Mouse (Mus musculus): Measurements from ENCODE around the gene Il23r. TPM values are rescaled to one million over a fixed set of nuclear protein-coding genes. Genes with fewer than 3 reads are reported as not detected.
"Not testable (repeated sequence)": the region's sequence is repeated elsewhere in the genome, so short reads cannot be mapped to it uniquely, and the experiment has no call there.

The Il23r gene
- total and polyA plus RNA-seq, 3 experiments: 0.05 TPM; not detected in 2

DNA sequence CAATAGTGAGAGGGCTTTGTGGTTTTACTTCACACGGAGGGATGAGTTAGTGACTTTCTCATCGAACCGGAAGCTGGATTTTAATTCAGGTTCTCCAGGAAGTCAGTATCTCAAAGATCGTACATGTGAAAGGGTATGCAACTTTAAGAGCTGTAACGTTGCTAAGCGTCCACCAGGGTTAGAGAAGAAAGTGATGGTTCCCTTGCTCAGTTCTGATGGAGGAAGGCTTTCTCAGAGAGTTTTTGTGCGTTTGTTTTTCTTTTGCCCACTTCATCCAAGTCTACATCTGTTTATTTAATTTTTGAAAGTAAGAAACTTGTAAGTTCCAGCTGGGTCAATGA, 40.1 kb upstream of the Il23r start:
- Histone ChIP-seq H3K27me3 (ENCODE audit: insufficient read depth, low read length) (peaks cover 15% of the 10 kb centered on the region; the same call in 1 of the 2 replicates), H3K9me3 (replicated peaks) (0 out of 2 replicates have a peak, but pooled peaks cover 3% of the 10 kb centered on the region), H3K4me3 (ENCODE audit: low read depth, low read length) (no peak overlapping the region), H3K4me1 (ENCODE audit: insufficient read depth, low read depth, low read length) (peaks cover 7% of the 10 kb centered on the region), H3K36me3 (replicated peaks) (no peaks in the 10 kb centered on the region)
- DNase-seq (ENCODE audit: low spot score) (no peak), ATAC-seq (ENCODE audit: extremely low read depth, insufficient number of reproducible peaks, low FRiP score, poor library complexity, severe bottlenecking) (no peak)
- no peak for TF ChIP-seq CTCF (IDR thresholded peaks at IDR 0.05; ENCODE audit: low read depth, low read length)
- TF ChIP-seq POLR2AphosphoS5 (IDR thresholded peaks at IDR 0.05; ENCODE audit: insufficient replicate concordance, low read depth, low read length): no peak
- no peak for TF ChIP-seq TAL1 (conservative IDR thresholded peaks at IDR 0.05; ENCODE audit: low read depth, low read length)
- TF ChIP-seq GATA1 (IDR thresholded peaks at IDR 0.05; ENCODE audit: borderline replicate concordance, low read length): no peak
- TF ChIP-seq GATA2 (IDR thresholded peaks at IDR 0.05; ENCODE audit: borderline replicate concordance, low read depth, low read length): no peak

DNA sequence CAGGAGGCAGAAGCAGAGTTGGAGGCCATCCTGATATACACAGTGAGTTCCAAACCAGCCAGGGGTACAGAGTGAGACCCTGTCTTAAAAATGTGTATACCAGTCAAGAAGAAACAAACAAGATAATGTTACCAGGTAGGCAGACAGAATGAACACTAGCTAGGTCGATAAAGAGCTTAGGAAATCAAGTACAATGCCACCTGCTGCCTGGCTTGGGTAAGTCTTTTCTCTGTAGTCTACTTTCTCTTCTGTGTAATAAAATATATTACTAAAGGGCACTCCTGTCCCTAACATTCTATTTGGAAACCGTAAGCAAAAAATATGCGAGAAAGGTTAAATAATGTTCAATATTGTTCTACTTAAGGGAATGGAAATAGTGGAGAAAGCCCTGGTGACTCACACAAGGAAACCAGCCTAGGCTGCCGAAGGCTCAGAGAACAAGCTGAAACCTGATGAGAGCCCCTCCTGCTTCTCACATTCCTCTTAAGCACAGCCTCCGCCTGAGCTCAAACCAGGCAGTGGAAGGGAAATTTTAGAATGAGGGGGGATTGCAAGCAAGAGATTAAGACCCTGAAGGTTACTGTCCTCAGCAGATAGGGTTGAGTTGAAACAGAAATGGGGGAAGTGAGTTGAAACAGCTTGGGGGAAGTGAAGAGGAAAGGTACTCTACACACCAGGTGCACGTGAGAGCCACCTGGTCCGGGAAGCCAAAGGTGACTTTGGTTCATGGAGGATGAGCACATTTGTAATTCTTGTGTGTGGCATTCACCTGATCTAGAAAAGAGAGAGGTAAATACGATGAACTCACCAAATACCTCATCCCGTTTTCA, 39.6 kb upstream of the Il23r start:
- ATAC-seq (ENCODE audit: extremely low read depth, insufficient number of reproducible peaks, low FRiP score, poor library complexity, severe bottlenecking) (no peak), DNase-seq (ENCODE audit: low spot score) (no peak)
- Histone ChIP-seq H3K4me3 (ENCODE audit: low read depth, low read length) (no peak overlapping the region), H3K9me3 (replicated peaks) (0 out of 2 replicates have a peak, but pooled peaks cover 3% of the 10 kb centered on the region), H3K27me3 (ENCODE audit: insufficient read depth, low read length) (peaks cover 15% of the 10 kb centered on the region; the same call in 1 of the 2 replicates), H3K36me3 (replicated peaks) (no peaks in the 10 kb centered on the region), H3K4me1 (ENCODE audit: insufficient read depth, low read depth, low read length) (peaks cover 7% of the 10 kb centered on the region)
- no peak for TF ChIP-seq GATA1 (IDR thresholded peaks at IDR 0.05; ENCODE audit: borderline replicate concordance, low read length)
- no peak for TF ChIP-seq TAL1 (conservative IDR thresholded peaks at IDR 0.05; ENCODE audit: low read depth, low read length)
- TF ChIP-seq POLR2AphosphoS5 (IDR thresholded peaks at IDR 0.05; ENCODE audit: insufficient replicate concordance, low read depth, low read length): no peak
- no peak for TF ChIP-seq GATA2 (IDR thresholded peaks at IDR 0.05; ENCODE audit: borderline replicate concordance, low read depth, low read length)
- no peak for TF ChIP-seq CTCF (IDR thresholded peaks at IDR 0.05; ENCODE audit: low read depth, low read length)

DNA sequence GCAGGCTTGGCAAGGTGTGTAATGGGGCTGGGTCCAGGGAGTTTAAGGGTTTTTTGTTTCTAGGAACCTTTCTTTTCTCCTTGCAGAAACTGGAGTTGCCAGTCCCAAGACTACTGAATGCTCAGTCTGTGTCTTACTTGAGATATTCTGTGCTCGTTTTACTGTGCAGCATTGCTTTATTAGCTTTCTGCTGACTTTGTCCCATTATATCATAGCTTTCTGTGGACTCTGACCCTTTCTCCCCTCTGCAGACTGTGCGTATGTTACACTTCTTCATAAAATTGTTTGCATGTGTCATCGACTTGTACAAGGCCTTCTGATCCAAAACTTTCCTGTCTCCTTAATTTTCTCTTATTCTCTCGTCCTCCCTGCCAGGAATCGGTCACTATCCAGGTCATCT, 34.7 kb upstream of the Il23r start:
- no peaks in the 10 kb centered on the region for H3K9me3 ChIP-seq (replicated peaks)
- TF ChIP-seq GATA1 (IDR thresholded peaks at IDR 0.05; ENCODE audit: borderline replicate concordance, low read length): no peak
- no peak overlapping the region for H3K4me3 ChIP-seq (ENCODE audit: low read depth, low read length)
- H3K4me1 ChIP-seq (ENCODE audit: insufficient read depth, low read depth, low read length): no peaks in the 10 kb centered on the region
- ATAC-seq (ENCODE audit: extremely low read depth, insufficient number of reproducible peaks, low FRiP score, poor library complexity, severe bottlenecking): no peak
- DNase-seq (ENCODE audit: low spot score): no peak
- no peaks in the 10 kb centered on the region for H3K27me3 ChIP-seq (ENCODE audit: insufficient read depth, low read length)
- no peaks in the 10 kb centered on the region for H3K36me3 ChIP-seq (replicated peaks)

DNA sequence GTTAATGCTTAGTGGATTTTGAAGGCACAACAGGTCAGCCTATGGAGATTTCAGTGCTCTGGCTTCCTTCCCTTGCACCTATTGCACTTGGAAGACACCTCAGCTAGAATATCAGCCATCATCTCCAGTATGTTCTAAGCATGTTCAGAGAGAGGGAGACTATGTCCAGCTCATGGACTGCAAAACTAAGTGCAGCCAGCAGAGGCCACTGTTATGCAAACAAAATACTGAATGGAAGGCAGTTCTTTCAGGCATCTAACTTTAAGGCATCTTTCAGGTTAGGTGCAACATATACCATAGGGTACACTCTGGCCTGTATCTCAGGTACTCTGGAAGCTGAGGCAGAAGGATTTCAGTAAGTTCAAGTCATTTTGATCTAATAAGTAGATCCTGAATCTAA, 19.1 kb upstream of the Il23r start:
- no peak for TF ChIP-seq GATA1 (IDR thresholded peaks at IDR 0.05; ENCODE audit: borderline replicate concordance, low read length)
- TF ChIP-seq GATA2 (IDR thresholded peaks at IDR 0.05; ENCODE audit: borderline replicate concordance, low read depth, low read length): no peak
- TF ChIP-seq CTCF (IDR thresholded peaks at IDR 0.05; ENCODE audit: low read depth, low read length): no peak
- TF ChIP-seq POLR2AphosphoS5 (IDR thresholded peaks at IDR 0.05; ENCODE audit: insufficient replicate concordance, low read depth, low read length): no peak
- TF ChIP-seq TAL1 (conservative IDR thresholded peaks at IDR 0.05; ENCODE audit: low read depth, low read length): no peak
- Histone ChIP-seq H3K36me3 (replicated peaks) (no peaks in the 10 kb centered on the region), H3K4me1 (ENCODE audit: insufficient read depth, low read depth, low read length) (no peaks in the 10 kb centered on the region), H3K4me3 (ENCODE audit: low read depth, low read length) (no peak overlapping the region), H3K9me3 (replicated peaks) (no peaks in the 10 kb centered on the region), H3K27me3 (ENCODE audit: insufficient read depth, low read length) (no peaks in the 10 kb centered on the region)
- DNase-seq (ENCODE audit: low spot score) (no peak), ATAC-seq (ENCODE audit: extremely low read depth, insufficient number of reproducible peaks, low FRiP score, poor library complexity, severe bottlenecking) (no peak)

DNA sequence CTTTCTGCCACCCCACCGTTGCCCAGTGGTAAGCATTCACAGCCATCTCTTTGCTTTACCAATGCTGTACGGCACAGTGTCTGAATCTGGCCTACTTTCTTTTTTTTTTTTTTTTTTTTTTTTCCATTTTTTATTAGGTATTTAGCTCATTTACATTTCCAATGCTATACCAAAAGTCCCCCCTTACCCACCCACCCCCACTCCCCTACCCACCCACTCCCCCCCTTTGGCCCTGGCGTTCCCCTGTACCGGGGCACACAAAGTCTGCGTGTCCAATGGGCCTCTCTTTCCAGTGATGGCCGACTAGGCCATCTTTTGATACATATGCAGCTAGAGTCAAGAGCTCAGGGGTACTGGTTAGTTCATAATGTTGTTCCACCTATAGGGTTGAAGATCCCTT, 10.3 kb upstream of the Il23r start:
- H3K27me3 ChIP-seq (ENCODE audit: insufficient read depth, low read length); H3K36me3 ChIP-seq (replicated peaks); H3K9me3 ChIP-seq (replicated peaks); H3K4me1 ChIP-seq (ENCODE audit: insufficient read depth, low read depth, low read length); DNase-seq (ENCODE audit: low spot score); ATAC-seq (ENCODE audit: extremely low read depth, insufficient number of reproducible peaks, low FRiP score, poor library complexity, severe bottlenecking); H3K4me3 ChIP-seq (ENCODE audit: low read depth, low read length): not testable (repeated sequence)

DNA sequence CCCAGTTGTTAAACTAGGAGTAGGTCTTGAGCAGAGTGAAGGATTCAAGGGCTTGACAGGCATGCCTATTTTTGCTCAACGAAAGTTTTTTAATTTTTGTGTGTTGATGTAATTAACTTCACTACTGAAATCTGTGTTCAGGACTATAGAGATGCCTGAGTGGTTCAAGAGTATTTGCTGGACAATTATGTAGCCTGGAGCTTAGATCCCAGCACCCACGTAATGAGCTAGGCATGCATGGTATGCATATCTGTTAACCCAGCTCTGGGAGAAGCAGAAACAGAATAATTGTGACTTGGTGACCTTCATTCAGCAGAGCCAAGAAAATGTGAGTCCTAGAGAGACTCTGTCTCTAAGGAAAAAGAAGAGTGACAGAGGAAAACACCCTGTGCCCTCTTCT, 10.6 kb downstream of the Il23r start:
- Histone ChIP-seq H3K4me3 (ENCODE audit: low read depth, low read length) (no peak overlapping the region), H3K9me3 (replicated peaks) (no peaks in the 10 kb centered on the region), H3K36me3 (replicated peaks) (no peaks in the 10 kb centered on the region), H3K27me3 (ENCODE audit: insufficient read depth, low read length) (0 out of 2 replicates have a peak, but pooled peaks cover 2% of the 10 kb centered on the region), H3K4me1 (ENCODE audit: insufficient read depth, low read depth, low read length) (no peaks in the 10 kb centered on the region)
- ATAC-seq (ENCODE audit: extremely low read depth, insufficient number of reproducible peaks, low FRiP score, poor library complexity, severe bottlenecking): no peak
- no peak for DNase-seq (ENCODE audit: low spot score)
- TF ChIP-seq TAL1 (conservative IDR thresholded peaks at IDR 0.05; ENCODE audit: low read depth, low read length) (no peak), POLR2AphosphoS5 (IDR thresholded peaks at IDR 0.05; ENCODE audit: insufficient replicate concordance, low read depth, low read length) (no peak), CTCF (IDR thresholded peaks at IDR 0.05; ENCODE audit: low read depth, low read length) (no peak), GATA1 (IDR thresholded peaks at IDR 0.05; ENCODE audit: borderline replicate concordance, low read length) (no peak), GATA2 (IDR thresholded peaks at IDR 0.05; ENCODE audit: borderline replicate concordance, low read depth, low read length) (no peak)

DNA sequence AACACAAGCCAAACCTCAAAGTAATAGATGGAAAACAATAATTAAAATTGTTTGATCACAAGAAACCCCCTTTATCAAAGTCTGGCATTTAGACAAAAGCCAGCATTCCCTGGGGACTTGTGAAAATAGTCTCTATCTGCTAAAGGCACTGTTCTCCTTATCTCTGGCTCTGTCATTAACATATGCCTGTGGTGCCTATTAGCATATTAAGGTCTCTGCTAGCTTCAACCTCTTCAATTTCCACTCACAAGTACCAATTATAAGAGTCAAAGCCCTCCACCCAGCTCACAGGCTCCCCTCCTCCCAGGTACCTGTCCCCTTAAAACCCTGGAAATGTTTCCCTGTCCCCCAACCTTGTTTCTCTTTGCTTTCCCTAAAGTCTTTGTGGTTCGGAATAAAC, 20.4 kb downstream of the Il23r start:
- Histone ChIP-seq H3K4me1 (ENCODE audit: insufficient read depth, low read depth, low read length) (no peaks in the 10 kb centered on the region), H3K36me3 (replicated peaks) (no peaks in the 10 kb centered on the region), H3K4me3 (ENCODE audit: low read depth, low read length) (no peak overlapping the region), H3K9me3 (replicated peaks) (no peaks in the 10 kb centered on the region), H3K27me3 (ENCODE audit: insufficient read depth, low read length) (peaks cover 15% of the 10 kb centered on the region)
- no peak for TF ChIP-seq TAL1 (conservative IDR thresholded peaks at IDR 0.05; ENCODE audit: low read depth, low read length)
- TF ChIP-seq CTCF (IDR thresholded peaks at IDR 0.05; ENCODE audit: low read depth, low read length): no peak
- TF ChIP-seq GATA2 (IDR thresholded peaks at IDR 0.05; ENCODE audit: borderline replicate concordance, low read depth, low read length): no peak
- TF ChIP-seq GATA1 (IDR thresholded peaks at IDR 0.05; ENCODE audit: borderline replicate concordance, low read length): no peak
- TF ChIP-seq POLR2AphosphoS5 (IDR thresholded peaks at IDR 0.05; ENCODE audit: insufficient replicate concordance, low read depth, low read length): no peak
- no peak for DNase-seq (ENCODE audit: low spot score)
- ATAC-seq (ENCODE audit: extremely low read depth, insufficient number of reproducible peaks, low FRiP score, poor library complexity, severe bottlenecking): no peak

Data from G1E (cell line).